Mouse (Mus musculus) heart, embryonic 11.5 days (tissue): ENCODE data around the gene Zfp599. TPM values are rescaled to one million over a fixed set of nuclear protein-coding genes. Genes with fewer than 3 reads are reported as not detected.
"Not testable (repeated sequence)": the region's sequence is repeated elsewhere in the genome, so short reads cannot be mapped to it uniquely, and the experiment has no call there.

Experiments
- ATAC-seq: fragments of 200-750 bp; cut with Nextera tagmentation; replicated peaks from 2 replicates; pipeline ENCODE4 v1.8.0; 2017; ENCODE audit warnings: moderate library complexity; ENCODE audit not compliant: insufficient number of reproducible peaks, low FRiP score, low TSS enrichment
- H3K27ac ChIP-seq: fragments of 300-500 bp; sonication (generic); 2 replicates; pipeline ENCODE4 v1.5.1; 2014; ENCODE audit warnings: mild to moderate bottlenecking, low read depth, low read length
- H3K27me3 ChIP-seq: fragments of 300-500 bp; sonication (generic); 2 replicates; pipeline ENCODE4 v1.6.1; 2014; ENCODE audit warnings: mild to moderate bottlenecking, low read length, mixed read lengths; ENCODE audit not compliant: control insufficient read depth, insufficient read depth
- H3K36me3 ChIP-seq: fragments of 300-500 bp; sonication (generic); 2 replicates; pipeline ENCODE4 v1.6.1; 2014; ENCODE audit warnings: mild to moderate bottlenecking, low read length, moderate library complexity, mixed read lengths; ENCODE audit not compliant: control insufficient read depth, insufficient read depth
- H3K4me1 ChIP-seq: fragments of 300-500 bp; sonication (generic); 2 replicates; pipeline ENCODE4 v1.6.1; 2014; ENCODE audit warnings: low read length; ENCODE audit not compliant: control insufficient read depth, insufficient read depth
- H3K4me2 ChIP-seq: fragments of 300-500 bp; sonication (generic); 2 replicates; pipeline ENCODE4 v1.6.1; 2014; ENCODE audit warnings: mild to moderate bottlenecking, moderate library complexity
- H3K4me3 ChIP-seq: fragments of 300-500 bp; sonication (generic); 2 replicates; pipeline ENCODE4 v1.5.1; 2014; ENCODE audit warnings: low read depth, low read length
- H3K9ac ChIP-seq: fragments of 300-500 bp; sonication (generic); 2 replicates; pipeline ENCODE4 v1.6.1; 2014; ENCODE audit warnings: mild to moderate bottlenecking, low read depth, low read length, moderate library complexity
- H3K9me3 ChIP-seq: fragments of 300-500 bp; sonication (generic); replicated peaks from 2 replicates; pipeline ENCODE4 v1.6.1; 2016; ENCODE audit warnings: low read length; ENCODE audit not compliant: control insufficient read depth
- WGBS: fragments of 180-500 bp; shearing (Covaris S2); extraction: QIAGEN DNeasy Blood & Tissue Kit; methylation state at CpG from one replicate; pipeline ENCODE4 v1.1.7; 2014; ENCODE audit not compliant: insufficient replicate concordance; 5-methylcytosine and 5-hydroxymethylcytosine counted together
- polyA plus RNA-seq: library from polyadenylated mRNA; unstranded; fragments of >200 nt; fragmentation: Nextera tagmentation; extraction: Ambion mirVana; gene quantifications from 2 replicates; pipeline ENCODE4 v1.2.1, GENCODE M21; 2014

The Zfp599 gene
- polyA plus RNA-seq, 1 experiment from 2014 or later: 5.6 TPM

DNA sequence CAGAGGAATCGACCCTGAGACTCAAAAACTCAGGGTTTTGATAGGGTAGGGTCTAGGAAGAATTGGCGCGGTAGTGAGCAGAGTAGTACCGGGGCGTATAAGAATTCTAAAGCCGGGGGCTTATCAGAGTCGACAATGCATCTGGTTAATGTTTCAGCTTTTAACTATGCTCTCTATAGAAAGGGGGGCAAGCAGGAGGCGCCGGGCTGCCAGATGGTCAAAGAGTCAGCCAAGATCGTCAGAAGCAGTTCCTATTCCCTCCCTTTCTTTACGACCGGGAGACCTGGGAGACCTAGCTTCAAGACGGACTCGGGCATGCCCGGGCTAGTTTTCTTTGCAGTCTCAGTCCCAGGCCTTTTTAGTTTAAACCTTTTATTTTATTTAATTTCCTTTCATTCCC lies 32.8 kb downstream of the Zfp599 start:
- Histone ChIP-seq H3K4me1 (no peaks in the 10 kb centered on the region), H3K9ac (no peak overlapping the region), H3K4me3 (no peak overlapping the region), H3K36me3 (no peaks in the 10 kb centered on the region), H3K9me3 (no peaks in the 10 kb centered on the region), H3K27me3 (no peaks in the 10 kb centered on the region), H3K27ac (no peak overlapping the region), H3K4me2 (peak overlapping the region; percentile 11; the same call in 1 of the 2 replicates)
- WGBS: 73% methylated on average over 15 of the region's 15 CpGs
- no peak for ATAC-seq

- not testable (repeated sequence) for ATAC-seq
- peak overlapping the region; percentile 77; the same call in 1 of the 2 replicates for H3K9ac ChIP-seq
Observed at GRCm38 (mm10) chr9:22226389-22226673, 33.4 kb downstream of the Zfp599 start.

DNA sequence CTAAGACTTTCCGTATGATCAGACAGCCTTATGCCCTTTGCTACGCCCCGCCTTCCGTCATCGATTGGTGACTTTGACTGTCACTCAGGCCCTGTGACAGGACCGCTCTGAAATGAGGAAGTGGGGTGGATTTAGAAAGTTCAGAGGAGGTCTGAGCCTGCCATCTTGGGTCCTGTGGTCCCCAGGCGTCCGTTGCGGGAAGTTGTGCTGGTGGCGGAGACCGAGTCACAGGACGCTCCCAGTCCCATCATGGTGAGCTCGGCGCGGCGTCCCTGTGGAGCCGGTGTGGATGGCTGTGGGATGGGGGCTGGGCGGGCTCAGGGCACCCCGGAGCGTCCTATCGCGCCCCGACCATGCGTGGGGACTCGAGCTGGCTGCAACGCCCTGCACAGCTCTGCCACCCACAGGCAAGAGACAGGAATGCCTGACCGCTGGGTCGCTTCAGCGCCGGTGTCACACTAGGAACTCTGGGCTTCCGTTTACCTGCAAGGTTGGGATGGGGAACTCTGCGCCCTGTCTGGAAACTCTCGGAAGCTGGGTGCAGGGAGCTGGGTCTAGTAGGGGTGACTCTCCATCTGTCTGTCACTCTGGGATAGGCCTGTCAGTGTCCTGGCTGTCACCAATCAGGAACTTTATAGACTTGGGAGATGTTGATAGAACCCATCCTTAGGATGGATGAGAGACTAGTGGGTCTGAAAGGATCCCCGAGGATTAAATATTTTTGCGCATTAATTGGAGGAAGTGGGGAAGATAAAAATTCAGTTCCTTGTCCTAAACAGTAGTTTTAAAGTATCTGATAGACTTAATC lies 33.9 kb downstream of the Zfp599 start, which contains the start of gene Zfp809:
Gene Zfp809 (plus strand): TSS at position 134 of the 808 bp plus-strand sequence.
- Histone ChIP-seq H3K36me3 (no peaks in the 10 kb centered on the region), H3K9me3 (no peaks in the 10 kb centered on the region), H3K4me3 (peak within 1 kb of the TSS; percentile 59), H3K9ac (peak within 1 kb of the TSS; percentile 77), H3K4me2 (peak within 1 kb of the TSS; percentile 79), H3K4me1 (no peaks in the 10 kb centered on the region), H3K27ac (peak within 1 kb of the TSS; percentile 78), H3K27me3 (no peaks in the 10 kb centered on the region)
- peak; percentile 94 for ATAC-seq
- WGBS: 1% methylated on average over 35 of the region's 35 CpGs

More at GRCm38 (mm10) chr9:22226389-22226673, 33.4 kb downstream of the Zfp599 start:
- H3K27ac ChIP-seq, H3K27me3 ChIP-seq, H3K9me3 ChIP-seq, H3K4me1 ChIP-seq, H3K36me3 ChIP-seq: not testable (repeated sequence)
- 60% methylated on average over 7 of the region's 7 CpGs for WGBS
- peak overlapping the region; percentile 59 for H3K4me3 ChIP-seq
- peak overlapping the region; percentile 79 for H3K4me2 ChIP-seq

DNA sequence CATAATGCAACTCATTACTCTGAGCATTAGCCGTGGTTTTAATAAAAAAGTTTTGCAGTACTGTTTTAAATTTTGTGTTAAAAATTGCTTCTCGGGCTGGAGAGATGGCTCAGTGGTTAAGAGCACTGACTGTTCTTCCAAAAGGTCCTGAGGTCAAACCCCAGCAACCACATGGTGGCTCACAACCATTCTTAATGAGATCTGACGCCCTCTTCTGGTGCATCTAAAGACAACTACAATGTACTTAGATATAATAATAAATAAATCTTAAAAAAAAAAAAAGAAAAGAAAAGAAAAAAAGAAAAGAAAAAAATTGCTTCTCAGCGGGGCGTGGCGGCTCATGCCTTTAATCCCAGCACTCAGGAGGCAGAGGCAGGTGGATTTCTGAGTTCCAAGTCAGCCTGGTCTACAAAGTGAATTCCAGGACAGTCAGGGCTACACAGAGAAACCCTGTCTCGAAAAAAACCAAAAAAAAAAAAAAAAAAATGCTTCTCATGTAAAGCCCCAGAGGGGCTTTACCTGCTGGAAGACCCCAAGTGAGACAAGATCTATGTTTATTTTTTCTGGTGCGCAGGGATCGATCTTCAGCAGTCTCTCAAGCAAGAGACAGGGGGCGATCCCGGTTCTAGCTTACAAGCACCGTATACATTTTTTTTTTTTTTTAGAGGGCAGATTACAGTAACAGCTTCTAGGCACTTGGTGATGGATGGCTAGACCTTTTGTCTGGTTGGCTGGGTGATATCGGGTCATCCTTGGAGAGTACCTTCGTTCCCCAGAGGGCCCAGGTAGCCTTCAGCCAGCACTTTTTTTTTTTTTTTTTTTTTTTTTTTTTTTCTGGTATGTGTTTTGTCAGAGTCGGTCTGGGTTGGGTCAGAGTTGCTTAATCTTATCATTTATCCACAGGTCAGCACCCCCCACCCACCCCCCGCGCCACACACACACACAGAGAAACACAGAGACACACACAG lies 34.9 kb downstream of the Zfp599 start:
- Histone ChIP-seq H3K27ac (peak overlapping the region; percentile 78; the same call in 1 of the 2 replicates), H3K27me3 (no peaks in the 10 kb centered on the region), H3K36me3 (no peaks in the 10 kb centered on the region), H3K4me1 (no peaks in the 10 kb centered on the region), H3K4me2 (peak overlapping the region; percentile 59), H3K9ac (peak overlapping the region; percentile 77), H3K9me3 (no peaks in the 10 kb centered on the region), H3K4me3 (peak overlapping the region; percentile 59)
- 21% methylated on average over 17 of the region's 17 CpGs for WGBS
- peak; percentile 22 for ATAC-seq

- H3K27me3 ChIP-seq: no peaks in the 10 kb centered on the region
- no peak overlapping the region for H3K27ac ChIP-seq
- no peak overlapping the region for H3K9ac ChIP-seq
- H3K4me1 ChIP-seq: no peaks in the 10 kb centered on the region
- H3K9me3 ChIP-seq: no peaks in the 10 kb centered on the region
- WGBS: 91% methylated on average over 4 of the region's 4 CpGs
- no peak overlapping the region for H3K4me3 ChIP-seq
- no peak overlapping the region for H3K4me2 ChIP-seq
- H3K36me3 ChIP-seq: no peaks in the 10 kb centered on the region
- no peak for ATAC-seq
Observed at GRCm38 (mm10) chr9:22224066-22224465, 35.6 kb downstream of the Zfp599 start.

DNA sequence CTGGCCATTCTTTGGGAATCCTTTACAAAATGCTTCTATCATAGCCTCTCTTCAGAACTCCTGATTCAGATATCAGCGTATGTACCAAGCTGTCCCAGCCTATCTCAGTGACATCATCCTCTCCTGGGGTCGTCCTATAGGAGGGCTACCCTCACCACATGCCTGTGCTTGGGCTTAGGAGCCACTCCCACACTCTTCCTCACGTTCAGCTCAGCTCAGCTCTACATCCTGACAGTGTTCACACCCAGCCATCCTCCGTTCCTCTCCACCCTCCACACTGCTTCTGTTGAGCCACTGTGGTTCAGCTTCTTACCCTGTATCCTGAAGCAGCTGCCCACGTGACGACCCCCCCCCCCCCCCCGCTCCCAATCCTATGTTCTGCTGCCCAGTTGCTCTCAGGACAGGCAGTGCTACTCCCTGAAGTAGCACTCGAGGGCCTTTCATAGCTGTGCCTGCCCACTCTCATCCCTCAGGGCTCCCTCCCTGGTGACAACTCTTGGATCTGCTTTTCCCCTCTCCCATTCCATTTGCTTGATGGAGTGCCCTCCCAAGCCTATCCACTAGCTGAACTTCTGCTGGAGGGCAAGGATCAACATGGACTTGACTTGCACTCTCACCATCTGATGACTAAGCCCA lies 41.7 kb downstream of the Zfp599 start:
- no peak overlapping the region for H3K9ac ChIP-seq
- H3K9me3 ChIP-seq: no peaks in the 10 kb centered on the region
- H3K4me2 ChIP-seq: no peak overlapping the region
- ATAC-seq: no peak
- H3K36me3 ChIP-seq: no peaks in the 10 kb centered on the region
- no peaks in the 10 kb centered on the region for H3K27me3 ChIP-seq
- no peak overlapping the region for H3K27ac ChIP-seq
- WGBS: 42% methylated on average over 8 of the region's 8 CpGs
- no peaks in the 10 kb centered on the region for H3K4me1 ChIP-seq
- no peak overlapping the region for H3K4me3 ChIP-seq

- no peak for ATAC-seq
- WGBS: 45% methylated on average over 3 of the region's 3 CpGs
- H3K36me3 ChIP-seq: no peaks in the 10 kb centered on the region
- no peaks in the 10 kb centered on the region for H3K9me3 ChIP-seq
- no peaks in the 10 kb centered on the region for H3K27me3 ChIP-seq
- no peak overlapping the region for H3K9ac ChIP-seq
- H3K4me3 ChIP-seq: no peak overlapping the region
- H3K4me1 ChIP-seq: no peaks in the 10 kb centered on the region
- no peak overlapping the region for H3K27ac ChIP-seq
- H3K4me2 ChIP-seq: no peak overlapping the region
Observed at GRCm38 (mm10) chr9:22216705-22217104, 43.0 kb downstream of the Zfp599 start.

DNA sequence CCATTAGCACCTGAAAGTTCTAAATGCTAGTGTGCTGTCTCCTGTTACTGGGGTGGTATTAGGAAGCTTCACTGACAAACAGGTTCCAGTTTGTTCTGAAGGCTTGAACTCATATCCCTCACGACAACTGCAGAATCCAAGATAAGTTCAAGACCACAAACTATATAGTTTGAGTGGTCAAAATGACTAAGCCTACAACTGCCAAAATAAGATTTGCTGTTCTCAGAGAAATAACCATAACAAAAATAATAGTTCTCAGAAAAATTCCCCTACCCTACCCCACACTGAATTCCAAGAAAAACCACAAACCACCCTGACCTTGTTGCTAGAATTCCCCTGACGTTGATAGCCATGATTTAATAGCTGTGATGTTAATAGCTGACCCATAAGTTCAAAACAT lies 45.1 kb downstream of the Zfp599 start:
- H3K4me3 ChIP-seq: no peak overlapping the region
- WGBS: 79% methylated on average over 2 of the region's 2 CpGs
- no peak overlapping the region for H3K27ac ChIP-seq
- no peak overlapping the region for H3K9ac ChIP-seq
- no peak overlapping the region for H3K4me2 ChIP-seq
- no peaks in the 10 kb centered on the region for H3K4me1 ChIP-seq
- no peaks in the 10 kb centered on the region for H3K9me3 ChIP-seq
- no peaks in the 10 kb centered on the region for H3K36me3 ChIP-seq
- no peak for ATAC-seq
- no peaks in the 10 kb centered on the region for H3K27me3 ChIP-seq
